Mouse (Mus musculus) urinary bladder, postnatal 36 days (tissue): ENCODE measurements around the gene Apc2.

Experiments
- DNase-seq, 2 experiments: peaks; one replicate each; pipeline ENCODE4 v3.0.0; 2022; ENCODE audit warnings: low spot score in 2 of 2, mixed read lengths in 1 of 2

The Apc2 gene

DNA sequence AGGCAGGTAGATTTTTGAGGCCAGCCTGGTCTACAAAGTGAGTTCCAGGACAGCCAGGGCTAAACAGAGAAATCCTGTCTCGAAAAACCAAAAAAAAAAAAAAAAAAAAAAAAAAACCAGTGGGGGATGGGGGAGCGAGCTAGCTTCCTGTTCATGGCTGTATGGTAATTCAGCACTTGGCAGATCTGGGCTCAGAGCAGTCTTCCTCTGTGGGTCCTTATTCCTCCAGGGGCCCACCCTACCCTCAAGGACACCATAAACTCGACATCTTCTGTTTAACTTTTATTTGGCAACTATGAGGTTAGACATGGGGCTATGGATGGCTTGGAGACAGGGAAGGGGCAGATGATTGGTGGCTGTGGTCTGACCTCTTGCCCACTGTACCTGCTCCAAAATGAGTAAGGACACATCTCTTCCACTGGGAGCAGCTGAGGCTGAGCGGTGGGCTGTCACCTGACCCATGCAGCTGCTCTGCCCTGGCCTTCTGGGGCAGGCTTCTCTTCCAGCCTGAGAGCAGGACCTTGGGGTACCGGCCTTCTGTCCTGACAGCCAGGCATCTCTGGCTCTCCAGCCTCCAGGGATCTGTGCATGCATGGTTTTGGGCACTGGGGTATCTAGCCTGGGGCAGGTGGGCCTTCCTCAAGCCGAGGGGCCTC, 25.4 kb downstream of the Apc2 start:
- no peak for DNase-seq

GRCm38 (mm10) chr10:80321670-80322581, 26.1 kb downstream of the Apc2 start:
- DNase-seq: no peak

- no peak for DNase-seq
Measured at GRCm38 (mm10) chr10:80322811-80323211, 27.0 kb downstream of the Apc2 start.

DNA sequence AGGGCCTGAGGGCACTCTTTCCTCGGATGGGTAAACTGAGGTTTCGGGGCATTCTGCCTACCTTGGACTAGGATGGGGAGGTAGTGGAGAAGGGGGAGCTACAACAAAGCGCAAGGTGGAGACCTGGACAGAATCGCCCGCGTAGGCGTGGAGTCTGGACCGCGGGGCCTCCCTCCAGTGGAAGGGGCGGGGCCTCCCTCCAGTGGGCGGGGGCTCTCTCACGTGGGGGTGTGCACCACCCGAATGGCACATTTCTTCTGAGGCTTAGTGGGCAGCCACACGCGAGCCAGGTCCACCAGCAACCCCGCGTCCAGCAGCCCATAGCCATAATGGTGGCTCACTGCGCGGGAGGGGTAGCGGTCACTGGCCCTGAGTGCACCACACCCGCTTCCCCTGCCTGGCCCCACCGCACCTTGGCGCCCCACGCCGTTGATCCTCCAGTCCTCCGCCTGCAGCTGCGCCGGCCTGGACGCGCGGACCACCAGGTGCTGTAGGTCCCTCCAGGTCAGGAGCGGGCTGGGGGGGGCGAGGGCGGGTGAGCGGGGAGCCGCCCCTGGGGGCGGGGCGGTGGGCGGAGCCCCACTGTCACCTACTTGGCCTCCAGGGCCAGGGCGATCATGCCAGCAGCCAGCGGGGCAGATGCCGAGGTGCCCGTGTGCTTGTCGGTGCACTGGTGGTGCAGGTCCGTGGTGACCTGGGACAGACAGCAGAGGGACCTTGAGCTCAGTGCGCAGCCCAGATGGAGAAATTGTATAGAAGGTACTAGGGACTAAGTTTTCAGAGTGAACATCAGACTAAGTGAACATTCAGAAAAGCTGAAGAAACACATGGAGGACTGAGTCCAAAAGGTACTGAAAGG, 27.7 kb downstream of the Apc2 start:
- DNase-seq: peak; percentile 79 to 87

GRCm38 (mm10) chr10:80324120-80325037, 28.6 kb downstream of the Apc2 start:
- no peak for DNase-seq

GRCm38 (mm10) chr10:80325045-80325444, 29.3 kb downstream of the Apc2 start:
- DNase-seq: no peak

GRCm38 (mm10) chr10:80329273-80330081, 33.7 kb downstream of the Apc2 start, which contains the start of the genes Pcsk4 and Reep6:
Pcsk4 (minus strand) TSS chr10:80329498.
Reep6 (plus strand) TSS chr10:80329953.
- DNase-seq: peak; percentile 96

DNA sequence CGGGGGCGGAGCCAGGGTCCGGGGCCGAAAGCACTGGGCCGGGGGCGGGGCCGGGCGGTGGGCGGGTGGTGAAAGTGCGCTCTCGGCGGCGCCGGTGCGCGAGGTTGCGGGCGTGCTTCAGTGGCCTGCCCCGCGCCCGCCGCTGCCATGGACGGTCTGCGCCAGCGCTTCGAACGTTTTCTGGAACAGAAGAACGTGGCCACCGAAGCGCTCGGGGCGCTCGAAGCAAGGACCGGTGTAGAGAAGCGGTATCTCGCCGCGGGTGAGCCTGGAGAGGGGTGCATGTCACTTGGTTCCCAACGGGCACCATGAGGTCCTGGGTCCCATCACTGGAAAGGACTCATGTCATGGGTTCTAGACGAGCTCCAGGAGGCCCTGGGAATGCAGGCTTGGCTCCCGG, 34.3 kb downstream of the Apc2 start:
- DNase-seq: no peak

DNA sequence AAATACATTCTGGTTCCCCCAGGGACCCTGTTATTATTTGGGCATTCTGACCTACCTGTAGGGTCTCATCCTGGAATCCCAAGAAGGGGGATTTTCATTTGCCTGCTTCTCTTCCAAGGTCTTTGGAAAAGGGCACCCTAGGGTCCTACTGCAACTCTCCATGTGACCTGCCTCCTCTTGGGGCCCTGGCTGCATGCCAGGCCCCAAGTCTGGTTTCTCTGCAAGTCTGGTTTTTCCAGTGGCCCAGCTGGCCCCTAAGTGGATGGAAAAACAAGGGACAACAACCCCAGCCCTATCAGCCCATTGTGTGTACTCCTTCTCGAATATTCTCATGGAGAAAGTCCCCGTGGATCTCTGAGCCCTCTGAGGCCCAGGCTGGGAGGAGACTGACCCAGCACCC, 35.1 kb downstream of the Apc2 start:
- no peak for DNase-seq

GRCm38 (mm10) chr10:80331636-80332524, 36.1 kb downstream of the Apc2 start:
- no peak for DNase-seq

GRCm38 (mm10) chr10:80332525-80332989, 36.8 kb downstream of the Apc2 start:
- no peak for DNase-seq

GRCm38 (mm10) chr10:80336263-80336662, 40.5 kb downstream of the Apc2 start:
- DNase-seq: no peak

DNA sequence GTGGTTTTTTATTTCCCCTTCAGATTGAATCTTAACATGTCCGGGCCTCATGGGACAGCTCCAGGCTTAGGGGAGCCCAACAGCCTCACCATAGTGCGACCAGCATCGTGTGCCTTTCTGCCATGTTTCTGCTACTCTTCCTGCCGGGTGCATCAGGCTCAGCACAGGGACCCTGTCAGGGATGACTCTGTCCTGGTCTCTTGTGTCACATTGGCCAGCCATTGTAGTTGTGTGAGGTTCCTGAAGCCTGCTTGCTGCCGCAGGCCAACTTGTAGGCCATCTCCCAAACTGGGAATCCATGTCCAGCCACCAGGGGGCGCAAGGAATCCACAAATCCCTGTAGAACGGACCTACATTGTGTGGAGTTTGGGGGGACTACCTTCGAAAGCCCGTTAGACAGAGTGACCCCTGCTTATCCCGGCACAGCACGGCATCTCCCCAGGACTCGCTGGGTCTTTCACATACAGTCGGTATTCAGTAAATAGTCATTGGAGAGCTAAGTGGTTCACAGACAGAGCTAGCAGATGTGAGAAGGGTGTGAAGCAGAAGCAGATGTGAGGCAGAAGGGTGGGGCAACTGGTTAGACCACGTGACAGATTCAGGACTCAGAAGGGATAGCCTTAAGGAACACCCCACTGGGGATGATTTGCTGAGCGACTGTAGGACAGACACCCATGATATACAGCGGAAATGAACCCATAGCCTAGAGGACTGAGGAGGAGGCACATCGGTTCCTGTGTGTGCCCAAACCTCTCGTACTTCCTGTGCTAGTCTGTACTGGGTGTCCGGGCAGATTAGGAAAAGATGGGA, 44.4 kb downstream of the Apc2 start:
- peak; percentile 83 to 84 for DNase-seq

GRCm38 (mm10) chr10:80341026-80341425, 45.2 kb downstream of the Apc2 start:
- no peak for DNase-seq

DNA sequence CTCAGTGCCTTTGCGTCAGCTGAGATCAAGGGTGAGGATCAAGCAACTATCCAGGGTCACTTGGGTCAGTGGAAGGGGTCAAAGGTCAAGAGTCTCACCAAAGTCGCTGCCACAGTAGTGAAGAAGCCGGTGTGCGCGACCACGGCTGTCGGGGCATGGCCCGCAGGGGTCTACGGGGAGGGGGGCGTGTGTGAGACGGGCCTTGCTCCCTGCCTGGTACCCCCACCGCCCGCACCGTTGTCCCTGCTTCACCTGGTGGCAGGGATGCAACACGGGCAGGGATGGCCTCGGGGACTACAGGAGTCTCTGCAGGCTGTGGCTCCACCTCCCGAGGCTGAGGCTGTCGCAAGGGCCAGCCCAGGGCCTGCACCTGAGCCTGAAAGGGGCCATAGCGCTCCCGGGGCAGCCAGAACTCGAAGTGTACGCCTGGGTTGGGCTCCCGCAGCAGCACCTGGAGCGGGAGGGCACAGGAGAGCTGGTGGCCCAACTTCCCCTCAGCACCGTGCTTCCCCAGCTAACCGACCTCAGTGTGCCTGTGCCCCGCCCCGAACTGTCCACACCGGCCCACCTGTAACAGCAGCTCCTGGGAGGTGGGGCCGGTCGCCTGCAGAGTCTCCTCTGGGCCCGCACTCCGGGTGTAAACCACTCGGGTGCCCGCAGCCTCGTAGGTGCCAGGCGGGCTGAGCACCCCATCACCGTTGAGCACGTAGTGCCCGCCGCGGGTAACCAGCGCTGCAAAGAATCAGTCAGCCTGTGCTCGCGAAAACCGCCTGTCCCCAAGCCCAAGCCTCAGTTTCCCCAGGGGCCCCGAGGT, 45.9 kb downstream of the Apc2 start:
- no peak for DNase-seq

GRCm38 (mm10) chr10:80342305-80342748, 46.5 kb downstream of the Apc2 start:
- no peak for DNase-seq
